Mouse (Mus musculus) G1E (cell line): ENCODE results near the gene Ssh1.

Experiments used
- CTCF ChIP-seq: IDR thresholded peaks from 2 replicates; pipeline ENCODE4 v1.5.1; 2012; ENCODE audit warnings: low read depth, low read length, inconsistent platforms, mixed read lengths
- GATA1 ChIP-seq: IDR thresholded peaks from 2 replicates; pipeline ENCODE4 v1.6.1; 2012; ENCODE audit warnings: borderline replicate concordance, low read length, inconsistent platforms, mixed read lengths
- GATA2 ChIP-seq: IDR thresholded peaks from 2 replicates; pipeline ENCODE4 v1.6.1; 2012; ENCODE audit warnings: low read depth, low read length, inconsistent platforms, borderline replicate concordance
- POLR2AphosphoS5 ChIP-seq: IDR thresholded peaks from 2 replicates; pipeline ENCODE4 v1.6.1; 2012; ENCODE audit warnings: low read depth, low read length, inconsistent platforms; ENCODE audit not compliant: insufficient replicate concordance
- TAL1 ChIP-seq: conservative IDR thresholded peaks from 2 replicates; pipeline ENCODE4 v1.6.1; 2012; ENCODE audit warnings: low read depth, low read length, inconsistent platforms, mixed read lengths

- peak; percentile 83 for TF ChIP-seq CTCF
- TF ChIP-seq GATA1: no peak
- TF ChIP-seq POLR2AphosphoS5: no peak
- TF ChIP-seq TAL1: no peak
- TF ChIP-seq GATA2: no peak
Observed at GRCm38 (mm10) chr5:113954421-113954820, 39.3 kb downstream of the Ssh1 start.
